Mouse (Mus musculus): ENCODE data around the gene Npas1.

The Npas1 gene

GRCm38 (mm10) chr7:16471549-16471948, 6.0 kb downstream of the Npas1 start:
- DNase-seq (ENCODE audit: low read depth, low spot score) = peak; percentile 38

DNA sequence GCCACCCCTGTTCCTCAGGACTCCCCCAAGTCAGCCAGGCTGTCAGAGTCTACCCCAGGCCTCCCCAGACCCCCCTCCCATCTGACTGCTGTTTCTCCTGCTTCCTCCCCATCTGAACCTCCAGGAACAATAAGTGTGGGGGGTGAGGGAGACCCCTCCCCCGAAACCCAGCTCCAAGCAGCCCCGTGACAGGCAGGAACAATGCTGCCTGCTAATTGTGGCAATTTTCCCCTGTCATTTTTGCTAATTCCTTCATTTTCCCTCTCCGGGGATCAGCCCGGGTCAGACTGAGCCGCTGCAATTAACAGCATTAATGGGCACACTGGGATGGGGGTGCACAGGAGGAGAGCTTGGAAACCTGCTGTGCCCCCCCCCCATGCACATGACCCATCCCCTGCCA, 9.4 kb downstream of the Npas1 start:
- DNase-seq (ENCODE audit: low read depth, low spot score) = no peak

DNA sequence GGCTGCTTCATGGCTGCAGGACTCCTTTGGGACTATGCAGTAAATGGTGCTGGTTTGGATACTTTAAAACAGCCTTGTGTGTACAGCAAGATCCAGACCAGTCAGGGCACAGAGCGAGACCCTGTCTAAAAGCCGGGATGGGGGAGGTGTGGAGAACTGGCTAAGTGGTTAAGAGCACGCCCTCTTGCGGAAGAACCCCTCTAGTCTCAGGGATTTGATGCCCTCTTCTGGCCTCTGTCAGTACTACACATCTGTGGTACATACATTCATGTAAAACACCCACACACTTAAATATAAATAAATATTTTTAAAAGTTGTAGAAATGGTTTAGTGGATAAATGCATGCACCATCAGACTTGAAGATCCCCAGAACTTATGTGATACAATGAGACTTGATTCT, 11.0 kb downstream of the Npas1 start:
- DNase-seq (ENCODE audit: low read depth, low spot score) = peak; percentile 87

GRCm38 (mm10) chr7:16465568-16465967, 12.0 kb downstream of the Npas1 start:
- no peak for DNase-seq (ENCODE audit: low read depth, low spot score)

DNA sequence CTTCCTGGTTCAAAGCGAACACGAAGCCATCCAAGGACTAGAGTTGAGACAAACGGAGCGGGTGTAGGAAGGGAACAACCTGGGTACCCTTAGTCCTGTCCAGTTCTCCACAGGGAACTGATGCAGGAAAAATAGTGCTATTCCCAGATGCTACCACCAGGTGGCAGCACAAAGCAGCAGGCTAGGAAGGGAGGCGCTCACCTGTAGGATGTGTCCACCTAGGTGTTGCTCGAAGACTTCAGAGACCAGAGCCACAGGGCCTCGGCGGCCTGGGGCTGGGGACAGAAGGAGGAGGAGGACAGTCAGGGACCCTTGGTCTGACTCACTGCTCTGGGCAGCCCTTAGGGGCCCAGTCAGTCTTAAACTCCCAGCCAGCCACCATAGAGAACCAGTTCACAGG, 12.4 kb downstream of the Npas1 start:
- peak; percentile 79 for DNase-seq (ENCODE audit: low read depth, low spot score)

- DNase-seq (ENCODE audit: low read depth, low spot score) = peak; percentile 88
Observed at GRCm38 (mm10) chr7:16463214-16463613, 14.3 kb downstream of the Npas1 start.

DNA sequence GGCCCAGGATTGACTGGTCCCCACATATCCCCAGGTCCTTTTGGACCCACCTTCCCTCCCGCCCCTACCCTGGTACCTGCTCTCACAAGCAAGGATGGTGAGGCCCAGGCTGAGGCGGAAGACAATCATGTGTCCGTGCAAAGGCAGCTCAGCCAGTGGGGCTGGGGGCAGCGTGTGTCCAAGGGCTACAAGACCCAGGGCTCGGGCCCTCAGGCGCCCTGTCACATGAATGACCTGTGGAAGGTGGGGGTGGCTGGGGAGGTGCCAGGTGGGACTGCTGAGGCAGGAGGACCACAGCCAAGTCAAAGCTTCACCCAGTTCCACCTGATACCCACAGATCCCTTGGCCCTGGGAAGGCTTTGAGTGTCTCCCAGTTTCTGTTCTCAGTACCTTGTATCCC, 15.8 kb downstream of the Npas1 start:
- no peak for DNase-seq (ENCODE audit: low read depth, low spot score)

GRCm38 (mm10) chr7:16461151-16461550, 16.4 kb downstream of the Npas1 start:
- DNase-seq (ENCODE audit: low read depth, low spot score) = no peak

DNA sequence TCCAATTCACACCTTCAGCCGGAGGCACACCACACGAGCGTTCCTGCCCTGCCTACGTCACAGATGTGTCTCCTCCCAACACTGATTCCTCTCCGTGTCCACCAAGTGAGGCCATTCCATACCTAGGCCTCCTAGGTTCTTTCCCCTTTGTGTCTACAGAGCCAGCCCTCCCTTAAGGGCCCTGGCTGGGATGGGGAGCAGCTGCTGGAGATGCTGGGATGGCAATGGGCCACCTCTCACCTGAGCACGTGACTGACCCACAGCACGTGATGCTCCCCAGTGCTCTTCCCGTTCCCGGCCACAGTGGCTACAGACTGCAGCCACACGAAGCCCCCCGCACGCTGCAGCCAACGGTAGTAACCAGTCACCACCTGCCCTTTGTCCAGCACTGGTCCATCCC, 17.0 kb downstream of the Npas1 start:
- DNase-seq (ENCODE audit: low read depth, low spot score) = no peak

DNA sequence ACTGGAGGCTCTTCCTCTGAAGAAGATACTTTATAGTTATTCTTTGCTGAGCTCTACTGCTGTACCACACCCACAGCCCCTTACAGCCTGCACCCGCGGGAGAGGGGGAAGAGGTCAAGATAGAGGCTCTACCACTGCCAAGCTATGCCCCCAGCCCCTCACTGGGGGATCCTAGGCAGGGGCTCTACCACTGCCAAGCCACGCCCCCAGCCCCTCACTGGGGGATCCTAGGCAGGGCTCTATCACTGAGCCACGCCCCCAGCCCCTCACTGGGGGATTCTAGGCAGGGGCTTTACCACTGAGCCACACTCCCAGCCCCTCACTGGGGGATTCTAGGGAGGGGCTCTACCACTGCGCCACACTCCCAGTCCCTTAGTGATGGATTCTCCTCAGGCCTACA, 21.2 kb downstream of the Npas1 start:
- peak; percentile 35 for DNase-seq (ENCODE audit: low read depth, low spot score)

DNA sequence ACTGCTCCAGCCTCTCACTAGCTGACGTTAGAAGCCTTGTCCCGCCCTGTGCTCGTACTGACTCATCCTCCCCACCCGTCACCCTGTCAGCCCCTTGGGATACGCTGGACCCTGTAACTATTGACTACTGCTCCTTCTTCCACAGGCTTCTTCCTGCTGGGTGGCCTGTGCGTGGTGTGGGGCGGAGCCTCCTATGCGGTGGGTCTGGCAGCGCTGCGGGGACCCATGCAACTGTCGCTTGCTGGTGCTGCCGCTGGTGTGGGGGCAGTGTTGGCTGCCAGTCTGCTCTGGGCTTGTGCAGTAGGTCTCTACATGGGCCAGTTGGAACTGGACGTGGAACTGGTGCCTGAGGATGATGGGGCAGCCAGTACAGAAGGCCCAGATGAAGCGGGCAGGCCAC, 22.5 kb downstream of the Npas1 start:
- DNase-seq (ENCODE audit: low read depth, low spot score) = peak; percentile 28

DNA sequence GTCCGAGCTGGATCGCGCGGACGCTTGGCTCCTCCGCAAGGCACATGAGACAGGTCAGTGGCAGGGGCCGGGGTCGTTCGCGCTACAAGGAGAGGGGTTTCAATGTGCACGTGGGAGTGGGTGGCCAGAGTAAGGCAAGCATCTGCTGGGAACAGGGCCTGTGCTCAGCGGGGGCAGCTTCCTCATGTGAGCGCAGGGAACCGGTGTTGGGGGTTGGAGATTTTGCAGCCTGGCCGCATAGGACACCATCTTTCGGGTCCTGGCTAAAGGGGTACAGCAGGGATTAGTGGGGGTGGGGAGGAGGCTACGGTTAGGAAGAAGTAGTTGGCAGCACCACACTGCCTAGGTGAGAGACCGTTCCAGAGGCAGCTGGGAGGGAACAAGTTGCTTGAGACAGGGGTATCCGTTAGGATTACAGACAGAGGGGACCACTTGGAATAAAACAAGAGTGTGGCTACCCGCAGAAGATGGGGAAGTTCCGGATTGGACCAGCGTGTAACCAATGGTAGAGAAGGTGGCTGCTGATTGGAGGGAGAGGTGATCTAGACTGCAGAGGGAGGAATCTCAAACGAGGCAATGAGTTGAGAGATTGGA, 24.3 kb downstream of the Npas1 start:
- peak; percentile 83 for DNase-seq (ENCODE audit: low read depth, low spot score)

DNA sequence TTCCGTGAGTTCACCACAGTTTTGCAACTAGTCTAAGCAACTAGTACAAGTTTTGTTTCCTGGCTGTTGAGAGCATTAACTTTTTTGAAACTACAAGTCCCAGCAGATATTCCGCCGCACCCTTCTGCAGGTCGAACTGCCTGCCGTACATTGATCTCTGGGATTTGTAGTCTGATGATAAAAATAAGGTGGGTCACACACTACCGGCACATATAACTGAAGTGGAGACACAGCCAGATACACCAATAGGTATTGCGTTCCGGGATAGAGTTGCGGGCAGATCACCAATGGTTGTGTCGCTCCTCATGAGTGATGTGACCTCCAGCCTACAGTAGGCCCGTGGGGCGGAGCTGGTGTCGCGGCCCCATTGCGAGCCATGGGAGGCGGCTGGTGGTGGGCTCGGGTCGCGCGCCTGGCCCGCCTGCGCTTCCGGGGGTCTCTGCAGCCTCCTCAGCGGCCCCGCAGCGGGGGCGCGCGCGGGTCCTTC, 24.9 kb downstream of the Npas1 start, which contains the start of gene Tmem160:
Tmem160 (plus strand) TSS at position 193 of the 487 bp plus-strand sequence.
- DNase-seq (ENCODE audit: low read depth, low spot score) = peak; percentile 96

- DNase-seq (ENCODE audit: low read depth, low spot score) = no peak
Observed at GRCm38 (mm10) chr7:16451656-16452055, 25.9 kb downstream of the Npas1 start.

DNA sequence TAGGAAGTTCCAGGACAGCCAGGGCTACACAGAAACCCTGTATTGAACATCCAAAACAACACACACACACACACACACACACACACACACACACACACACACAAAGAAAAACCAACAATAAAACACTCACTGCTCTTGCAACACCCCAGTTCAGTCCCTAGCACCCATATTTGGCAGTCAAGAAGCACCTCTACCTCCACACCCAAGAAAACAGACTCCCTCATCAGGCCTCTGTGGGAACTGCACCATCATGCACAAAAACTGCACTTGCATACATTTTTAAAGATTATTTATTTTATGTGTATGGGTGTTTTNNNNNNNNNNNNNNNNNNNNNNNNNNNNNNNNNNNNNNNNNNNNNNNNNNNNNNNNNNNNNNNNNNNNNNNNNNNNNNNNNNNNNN, 36.3 kb downstream of the Npas1 start:
- peak; percentile 35 for DNase-seq (ENCODE audit: low read depth, low spot score)

DNA sequence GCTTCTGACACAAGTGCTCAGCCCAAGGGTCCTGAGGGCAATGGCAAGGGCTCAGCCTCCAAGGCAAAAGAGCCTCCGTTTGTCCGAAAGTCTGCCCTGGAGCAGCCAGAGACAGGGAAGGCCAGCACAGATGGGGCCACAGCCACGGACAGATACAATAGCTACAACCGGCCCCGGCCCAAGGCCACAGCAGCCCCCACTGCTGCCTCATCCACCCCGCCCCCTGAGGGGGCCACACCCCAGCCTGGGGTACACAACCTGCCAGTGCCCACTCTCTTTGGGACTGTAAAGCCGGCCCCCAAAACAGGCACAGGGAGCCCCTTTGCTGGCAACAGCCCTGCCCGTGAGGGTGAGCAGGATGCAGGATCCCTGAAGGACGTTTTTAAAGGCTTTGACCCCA, 42.4 kb downstream of the Npas1 start:
- DNase-seq (ENCODE audit: low read depth, low spot score) = no peak

DNA sequence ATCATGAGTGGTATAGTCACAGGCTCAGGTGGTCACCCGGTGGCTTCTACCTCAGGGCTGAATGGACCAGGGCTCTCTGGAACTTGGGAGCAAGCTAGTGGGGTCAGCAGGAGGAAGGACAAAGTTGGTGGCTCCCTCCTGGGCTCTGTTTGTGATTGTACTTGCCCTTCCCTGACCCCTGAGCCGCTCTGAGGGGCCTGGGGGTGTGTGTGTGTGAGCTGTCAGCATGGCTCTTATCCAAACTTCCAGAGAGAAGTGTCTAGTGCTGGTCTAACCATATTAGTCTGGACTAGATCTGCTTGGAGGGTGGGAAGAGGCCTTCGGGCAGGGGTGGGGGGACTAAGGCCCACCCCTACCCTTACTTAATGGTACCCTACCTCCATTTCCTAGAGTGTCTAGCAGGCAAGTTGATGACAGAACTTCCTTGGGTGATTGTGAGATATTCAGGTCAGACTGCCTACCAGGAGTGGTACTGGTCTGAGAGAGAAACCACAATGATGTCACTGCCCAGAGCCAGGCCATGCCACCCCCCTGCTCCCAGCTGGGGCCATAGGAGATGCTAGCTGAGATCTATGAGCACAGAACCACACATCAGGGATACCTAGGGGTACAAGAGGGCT, 44.1 kb downstream of the Npas1 start:
- no peak for DNase-seq (ENCODE audit: low read depth, low spot score)

DNA sequence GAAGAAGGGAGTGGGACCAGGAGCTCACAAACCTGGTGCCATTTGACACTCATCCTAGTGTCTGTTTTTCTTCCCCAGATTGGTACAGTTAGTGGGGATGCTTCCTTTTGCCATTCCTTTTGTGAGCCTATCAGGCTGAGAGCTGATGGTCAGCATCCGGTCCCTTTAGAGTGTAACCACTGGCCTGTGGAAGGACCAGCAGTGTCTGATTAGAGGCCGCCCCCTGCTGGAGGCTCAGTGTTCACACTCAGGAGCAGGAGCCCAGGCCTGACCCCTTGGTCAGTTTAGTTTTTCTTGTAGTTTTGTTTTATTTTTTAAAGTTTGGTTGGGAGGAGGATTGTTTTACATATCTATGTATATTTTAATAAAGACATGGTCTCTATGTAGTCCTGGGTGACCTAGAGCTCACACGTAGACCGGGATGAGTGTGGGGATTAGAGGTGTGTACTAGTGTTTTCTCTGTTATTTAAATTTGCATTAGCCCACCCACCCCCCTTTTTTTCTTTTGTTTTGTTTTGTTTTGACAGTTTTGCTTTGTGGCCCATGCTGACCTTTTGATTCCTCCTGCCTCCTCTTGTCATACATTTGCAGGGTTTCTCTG, 51.3 kb downstream of the Npas1 start:
- peak; percentile 58 for DNase-seq (ENCODE audit: low read depth, low spot score)

- no peak for DNase-seq (ENCODE audit: low read depth, low spot score)
Observed at GRCm38 (mm10) chr7:16425721-16426120, 51.8 kb downstream of the Npas1 start.

DNA sequence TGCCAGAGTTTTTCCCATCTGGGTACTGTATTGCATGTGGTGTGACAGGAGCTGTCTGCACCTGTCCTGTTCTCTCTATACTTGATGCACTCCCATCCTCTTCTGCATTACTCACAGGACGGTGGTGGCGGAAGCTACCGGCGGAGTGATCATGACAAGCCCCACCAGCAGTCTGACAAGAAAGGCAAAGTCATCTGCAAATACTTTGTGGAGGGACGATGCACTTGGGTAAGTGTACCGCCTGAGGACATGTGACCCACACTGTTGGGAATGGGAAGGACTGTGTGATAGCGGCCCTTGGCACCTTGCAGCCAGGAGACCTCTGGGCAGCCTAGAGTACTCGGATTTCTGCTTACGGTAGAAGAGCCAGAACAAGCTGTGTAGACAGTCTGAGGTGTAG, 53.8 kb downstream of the Npas1 start:
- DNase-seq (ENCODE audit: low read depth, low spot score) = no peak

GRCm38 (mm10) chr7:16422222-16422856, 55.2 kb downstream of the Npas1 start:
- DNase-seq (ENCODE audit: low read depth, low spot score) = no peak

- DNase-seq (ENCODE audit: low read depth, low spot score) = no peak
Observed at GRCm38 (mm10) chr7:16420493-16421118, 56.9 kb downstream of the Npas1 start.

All from ZHBTc4 (cell line).